Mouse (Mus musculus) small intestine, adult 2 months (tissue): ENCODE measurements around the gene Dync1i2.

Experiments
- CTCF ChIP-seq: fragments of 200-500 bp; IDR thresholded peaks from 2 replicates; pipeline ENCODE4 v1.5.1; 2012; ENCODE audit warnings: low read depth, mild to moderate bottlenecking, control low read depth, inconsistent platforms, low read length, moderate library complexity, mixed read lengths; ENCODE audit not compliant: insufficient replicate concordance, insufficient read length; ENCODE audit errors: extremely low read depth
- POLR2A ChIP-seq: fragments of 200-500 bp; IDR thresholded peaks from 2 replicates; pipeline ENCODE4 v1.6.1; 2012; ENCODE audit warnings: low read depth, mild to moderate bottlenecking, control low read depth, inconsistent platforms, low read length, moderate library complexity

- TF ChIP-seq CTCF (no peak), POLR2A (no peak)
These were observed 90.7 kb downstream of the Dync1i2 start for GRCm38 (mm10) chr2:71302156-71302663.
